Mouse (Mus musculus): ENCODE measurements around the gene Gpd1. TPM values are rescaled to one million over a fixed set of nuclear protein-coding genes. Genes with fewer than 3 reads are reported as not detected.

Gpd1 gene
- 1,539 and 1,562 TPM in 2 replicates for total RNA-seq (2021)
- long read RNA-seq, experiment 1, transcript Gpd1-201 (8 exons, 2,861 nt): major isoform, 600 of 846 reads
- long read RNA-seq, experiment 1, partial matches to known transcripts: 228 of 846 reads
- long read RNA-seq, experiment 1, other reads (novel, unspliced or antisense): 18 of 846 reads
- long read RNA-seq, experiment 2, transcript Gpd1-201 (8 exons, 2,861 nt): major isoform, 744 of 1,150 reads
- long read RNA-seq, experiment 2, partial matches to known transcripts: 109 of 1,150 reads
- long read RNA-seq, experiment 2, other reads (novel, unspliced or antisense): 297 of 1,150 reads

DNA sequence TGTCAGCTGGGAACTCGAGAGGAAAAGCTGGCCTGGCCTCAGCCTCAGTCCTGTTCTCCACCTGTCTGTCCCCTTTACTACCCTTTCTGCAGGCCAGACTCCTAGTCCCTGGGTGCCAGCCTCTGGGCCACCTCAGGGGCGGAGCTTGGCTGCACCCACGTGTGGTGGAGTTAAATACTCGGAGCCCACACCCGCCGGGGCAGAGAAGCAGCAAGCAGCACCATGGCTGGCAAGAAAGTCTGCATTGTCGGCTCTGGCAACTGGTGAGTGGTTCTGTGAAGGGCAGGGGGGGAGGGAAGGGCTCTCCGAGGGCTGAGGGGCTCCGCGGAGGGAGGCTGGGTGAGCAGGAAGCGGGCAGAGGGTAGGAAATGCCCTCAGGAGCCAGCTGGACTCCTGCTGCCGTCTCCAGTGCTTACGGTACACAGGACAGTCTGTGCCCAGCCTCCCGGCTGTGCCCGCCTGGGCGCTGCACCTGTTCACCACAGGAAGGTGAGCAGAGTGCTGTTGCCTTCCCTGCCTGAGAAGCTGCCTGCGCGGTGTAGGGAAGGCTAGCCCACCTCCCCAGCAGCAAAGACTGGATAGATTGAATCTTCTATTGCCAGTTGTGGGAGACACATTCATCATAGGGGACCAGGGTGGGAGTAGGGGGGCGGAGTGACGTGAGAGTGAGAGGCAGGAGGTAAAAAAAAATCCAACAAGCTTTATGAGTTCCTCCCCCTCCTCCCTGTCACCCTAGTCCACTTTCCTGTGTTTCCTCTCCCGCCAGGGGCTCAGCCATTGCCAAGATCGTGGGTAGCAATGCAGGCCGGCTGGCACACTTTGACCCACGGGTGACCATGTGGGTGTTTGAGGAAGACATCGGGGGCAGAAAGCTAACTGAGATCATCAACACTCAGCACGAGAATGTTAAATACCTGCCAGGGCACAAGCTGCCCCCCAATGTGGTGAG, at the start of gene Gpd1:
Gpd1 (plus strand) TSS at position 130 of the 949 bp plus-strand sequence.
- peak; percentile 87 for DNase-seq

DNA sequence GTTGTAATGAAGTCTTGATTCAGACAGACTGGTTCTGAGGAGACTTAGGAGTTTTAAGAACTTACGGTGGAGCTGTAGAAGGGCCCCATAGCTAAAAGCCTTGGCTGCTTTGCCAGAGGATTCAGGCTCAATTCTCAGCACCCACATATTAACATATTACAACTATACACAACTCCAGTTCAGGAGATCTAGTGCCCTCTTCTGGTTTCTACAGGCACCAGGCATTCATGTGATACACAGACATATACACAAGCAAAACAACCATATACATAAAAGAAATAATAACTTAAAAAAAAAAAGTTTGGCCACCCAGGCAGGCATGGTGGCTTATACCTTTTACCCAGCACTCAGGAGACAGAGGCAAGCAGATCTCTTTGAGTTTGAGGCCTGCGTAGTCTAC, 49.8 kb upstream of the Gpd1 start:
- no peak for DNase-seq

DNA sequence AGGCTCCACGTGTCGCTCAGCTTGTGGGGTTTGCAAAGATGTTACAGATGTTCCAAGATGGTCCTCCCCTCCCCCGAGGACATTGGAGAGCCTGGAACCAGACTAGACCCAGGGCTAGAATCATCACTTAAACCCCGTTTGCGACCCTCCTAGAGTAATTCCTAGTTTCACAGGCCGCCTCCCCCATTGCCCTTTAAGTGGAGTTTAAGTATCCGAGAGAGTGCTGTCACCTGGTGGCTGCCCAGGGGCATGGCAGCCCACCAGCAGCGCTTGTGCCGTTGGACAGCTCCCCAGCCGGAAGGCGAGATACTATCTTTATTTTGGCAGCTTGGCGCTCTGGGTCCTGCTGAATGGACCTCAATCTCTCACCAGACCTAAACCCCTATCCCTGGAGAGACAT, 48.4 kb upstream of the Gpd1 start:
- peak; percentile 87 for DNase-seq

DNA sequence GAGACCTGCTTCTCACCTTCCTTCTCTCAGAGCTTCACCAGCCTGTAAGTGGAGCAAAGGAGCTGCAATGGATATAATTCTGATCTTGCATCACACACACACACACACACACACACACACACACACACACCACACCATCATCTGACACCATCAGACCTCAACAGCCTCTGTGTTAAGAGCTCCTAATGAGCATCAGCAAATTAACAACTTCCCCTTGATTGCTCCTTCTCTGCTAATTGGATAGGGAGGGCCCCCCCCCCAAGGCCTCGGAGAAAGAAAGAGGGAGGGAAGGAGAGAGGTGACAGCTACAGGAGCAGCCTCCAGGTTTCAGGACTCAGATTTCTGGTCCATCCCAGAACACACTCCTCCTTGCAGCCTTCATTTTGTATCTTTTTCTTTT, 47.9 kb upstream of the Gpd1 start:
- DNase-seq: no peak

DNA sequence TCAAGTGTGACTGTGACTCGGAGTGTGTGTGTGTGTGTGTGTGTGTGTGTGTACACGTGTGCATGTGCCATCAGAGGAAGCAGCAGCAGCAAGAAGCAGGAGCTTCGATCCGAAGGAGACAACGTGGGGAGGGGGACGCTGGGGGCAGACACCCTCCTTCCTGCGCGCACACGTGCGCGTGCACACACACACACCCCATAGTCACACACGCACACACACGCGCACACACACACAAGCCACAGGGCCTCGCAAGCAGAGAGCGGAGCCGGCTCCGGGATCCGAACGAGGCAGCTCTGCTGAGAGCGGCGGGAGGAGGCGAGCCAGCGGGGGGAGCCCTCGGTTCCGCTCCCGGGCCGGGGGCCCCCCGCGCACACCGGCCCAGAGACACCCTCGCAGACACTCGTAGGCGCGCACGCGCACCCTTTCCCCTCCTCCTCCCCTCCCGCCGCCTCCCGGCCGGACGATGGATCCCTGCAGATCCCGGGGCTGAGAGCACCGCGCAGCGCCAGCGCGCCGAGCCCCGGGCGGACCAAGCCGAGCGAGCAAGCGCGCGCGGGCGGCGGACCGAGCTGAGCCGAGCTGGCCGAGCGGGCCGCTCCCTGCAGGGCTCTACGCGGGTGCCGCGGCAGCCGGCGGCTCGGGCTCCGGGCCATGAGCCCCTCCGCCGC, 47.0 kb upstream of the Gpd1 start, which contains the start of gene Asic1:
Asic1 (plus strand) TSS at position 215 of the 668 bp plus-strand sequence.
- peak; percentile 86 for DNase-seq

DNA sequence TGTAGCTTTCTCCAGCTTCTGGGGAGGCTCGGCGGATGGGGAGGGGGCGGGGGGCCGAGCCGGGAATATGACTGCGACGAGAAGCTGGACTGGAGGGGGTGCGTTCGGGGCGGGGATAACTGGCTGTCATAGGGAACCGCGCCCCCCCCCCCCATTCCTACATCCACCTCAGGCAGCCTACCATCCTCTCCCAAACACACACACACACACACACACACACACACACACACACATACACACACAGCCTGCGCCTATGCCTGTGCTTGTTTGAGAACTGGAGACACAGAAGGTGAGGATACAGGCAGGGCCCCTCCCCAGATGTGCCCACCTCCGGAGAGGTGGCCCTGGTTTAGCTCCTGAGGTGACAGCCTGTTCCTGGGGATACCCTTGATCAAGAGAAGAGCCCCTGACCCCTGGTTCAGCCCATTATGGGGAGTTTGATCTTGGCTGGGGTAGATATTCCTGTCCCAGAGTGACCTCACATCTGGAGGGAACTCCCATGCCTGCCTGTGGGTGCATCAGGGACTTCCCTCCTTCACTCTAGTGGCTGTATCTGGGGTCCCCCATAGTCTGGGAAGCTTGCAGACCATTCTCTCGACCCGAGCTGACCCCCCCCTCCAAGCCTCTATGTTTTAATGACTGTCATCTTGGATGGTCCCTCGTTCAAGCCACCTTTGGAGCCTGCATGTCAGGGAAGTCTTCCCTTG, 46.2 kb upstream of the Gpd1 start:
- DNase-seq: peak; percentile 23

DNA sequence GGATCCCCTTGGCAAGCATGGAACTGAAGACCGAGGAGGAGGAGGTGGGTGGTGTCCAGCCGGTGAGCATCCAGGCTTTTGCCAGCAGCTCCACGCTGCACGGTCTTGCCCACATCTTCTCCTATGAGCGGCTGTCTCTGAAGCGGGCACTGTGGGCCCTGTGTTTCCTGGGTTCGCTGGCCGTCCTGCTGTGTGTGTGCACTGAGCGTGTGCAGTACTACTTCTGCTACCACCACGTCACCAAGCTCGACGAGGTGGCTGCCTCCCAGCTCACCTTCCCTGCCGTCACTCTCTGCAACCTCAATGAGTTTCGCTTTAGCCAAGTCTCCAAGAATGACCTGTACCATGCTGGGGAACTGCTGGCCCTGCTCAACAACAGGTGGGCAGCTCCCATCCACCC, 45.5 kb upstream of the Gpd1 start:
- DNase-seq: no peak

DNA sequence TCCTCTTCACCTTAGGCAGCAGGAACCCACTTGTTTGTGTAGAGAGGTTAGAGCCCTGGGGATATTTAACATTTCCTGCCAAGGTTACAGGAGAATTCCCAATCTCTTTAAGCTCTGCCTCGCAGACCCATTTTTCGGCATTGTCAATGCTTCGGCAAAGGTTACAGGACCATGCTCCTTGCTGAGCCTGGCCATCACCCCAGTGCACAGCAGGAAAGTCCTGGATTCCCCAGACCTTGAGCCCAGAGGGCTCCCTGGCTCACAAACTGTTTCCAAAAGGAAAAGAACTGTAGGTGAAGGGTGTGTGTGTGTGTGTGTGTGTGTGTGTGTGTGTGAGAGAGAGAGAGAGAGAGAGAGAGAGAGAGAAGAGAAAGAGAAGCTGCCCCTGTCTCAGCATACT, 42.4 kb upstream of the Gpd1 start:
- no peak for DNase-seq

DNA sequence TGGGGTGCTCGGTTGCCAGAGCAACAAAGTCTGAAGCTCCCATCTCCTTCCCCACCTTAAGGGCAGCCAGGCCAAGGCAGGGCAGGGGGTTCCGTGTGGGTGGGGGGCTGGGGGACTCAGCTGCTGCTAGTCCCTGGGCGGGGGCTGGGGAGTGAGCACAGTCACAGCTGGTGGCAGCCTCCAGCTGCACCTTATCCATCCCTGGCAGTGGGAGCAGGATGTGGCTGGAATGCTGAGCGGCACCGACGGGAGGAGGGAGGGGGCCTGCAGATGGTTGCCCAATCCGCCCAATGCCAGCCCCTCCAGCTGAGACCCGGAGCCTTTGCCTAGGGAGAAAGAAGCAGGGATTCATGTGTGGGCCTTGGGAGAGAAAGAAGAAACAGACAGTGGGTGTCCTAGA, 40.2 kb upstream of the Gpd1 start:
- no peak for DNase-seq

DNA sequence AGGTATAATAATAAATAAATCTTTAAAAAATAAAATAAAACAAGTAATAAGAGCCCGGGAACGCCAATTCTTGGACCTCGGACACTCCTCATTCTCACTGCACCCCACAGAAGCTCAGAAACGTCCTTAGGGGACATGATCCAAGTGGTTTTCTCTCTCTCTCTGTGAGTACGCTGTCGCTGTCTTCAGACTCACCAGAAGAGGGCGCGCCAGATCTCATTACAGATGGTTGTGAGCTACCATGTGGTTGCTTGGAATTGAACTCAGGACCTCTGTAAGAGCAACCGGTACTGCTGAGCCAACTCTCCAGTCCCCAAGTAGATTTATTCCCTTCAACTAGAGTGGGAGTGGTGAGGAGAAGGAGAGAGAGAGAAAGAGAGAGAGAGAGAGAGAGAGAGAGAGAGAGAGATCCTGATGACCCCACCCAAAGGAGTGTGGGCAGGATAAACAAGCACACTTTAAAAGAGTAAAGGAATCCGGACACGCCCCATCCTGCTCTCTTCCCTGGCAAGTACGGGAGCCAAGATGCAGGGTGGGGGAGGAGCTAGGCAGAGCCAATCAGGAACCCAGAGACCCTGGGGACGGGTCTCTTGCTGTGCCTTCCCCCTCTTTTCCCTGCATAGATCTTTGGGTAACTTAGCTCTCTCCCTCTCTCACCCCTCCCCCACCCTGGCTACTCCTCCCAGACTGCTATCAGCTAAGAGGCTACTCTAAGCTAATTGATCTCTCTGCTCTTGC, 39.1 kb upstream of the Gpd1 start:
- DNase-seq: peak; percentile 71

DNA sequence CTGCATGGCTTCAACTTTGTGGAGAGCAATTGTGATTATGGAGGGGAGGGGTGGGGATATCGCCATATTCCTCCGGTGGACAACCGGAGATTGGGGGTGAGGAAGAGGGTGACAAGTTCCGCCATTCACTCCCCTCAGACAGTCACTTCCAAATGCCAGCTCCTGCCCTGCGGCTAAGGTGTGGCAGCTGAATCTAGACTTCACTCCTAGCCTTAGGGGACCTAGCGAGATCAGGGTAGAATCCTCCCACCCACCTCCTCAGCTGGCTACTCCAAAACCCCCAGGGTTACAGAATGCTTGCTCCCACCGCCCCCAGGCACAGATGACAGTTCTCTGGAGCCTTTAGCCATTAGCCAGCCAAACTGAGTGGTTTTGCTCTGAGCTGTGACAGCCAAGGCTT, 38.3 kb upstream of the Gpd1 start:
- DNase-seq: no peak

DNA sequence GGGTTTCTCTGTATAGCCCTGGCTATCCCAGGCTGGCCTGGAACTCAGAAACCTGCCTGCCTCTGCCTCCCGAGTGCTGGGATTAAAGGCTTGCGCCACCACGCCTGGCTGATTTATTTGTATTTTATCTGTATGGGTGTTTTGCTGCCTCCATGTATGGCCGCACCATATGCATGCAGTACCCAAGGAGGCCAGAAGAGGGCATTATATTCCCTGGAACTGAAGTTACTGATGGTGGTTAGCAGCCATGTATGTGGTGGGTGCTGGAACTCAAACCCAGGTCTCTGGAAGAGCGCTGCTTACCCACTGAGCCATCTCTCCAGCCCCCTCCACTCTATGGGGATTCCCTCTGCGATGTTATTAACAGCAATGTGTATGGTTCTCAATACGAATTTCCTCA, 34.4 kb upstream of the Gpd1 start:
- no peak for DNase-seq

DNA sequence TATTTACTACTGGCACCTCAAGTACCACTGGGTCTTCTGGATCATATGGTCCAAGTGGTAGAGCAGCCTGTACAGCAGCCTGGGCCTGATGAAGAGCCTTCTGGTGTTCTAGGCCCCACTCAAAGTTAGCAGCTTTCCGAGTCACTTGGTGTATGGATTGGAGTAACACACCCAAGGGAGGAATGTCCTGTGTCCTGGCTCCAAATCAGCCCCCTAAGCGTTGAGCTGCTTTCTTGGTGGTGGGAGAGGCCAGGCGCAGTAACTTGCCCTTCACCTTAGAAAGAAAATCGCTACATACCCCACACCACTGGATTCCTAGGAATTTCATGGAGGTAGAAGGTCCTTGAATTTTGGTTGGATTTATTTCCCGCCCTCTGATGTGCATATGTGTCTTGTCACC, 33.2 kb upstream of the Gpd1 start:
- DNase-seq: no peak

DNA sequence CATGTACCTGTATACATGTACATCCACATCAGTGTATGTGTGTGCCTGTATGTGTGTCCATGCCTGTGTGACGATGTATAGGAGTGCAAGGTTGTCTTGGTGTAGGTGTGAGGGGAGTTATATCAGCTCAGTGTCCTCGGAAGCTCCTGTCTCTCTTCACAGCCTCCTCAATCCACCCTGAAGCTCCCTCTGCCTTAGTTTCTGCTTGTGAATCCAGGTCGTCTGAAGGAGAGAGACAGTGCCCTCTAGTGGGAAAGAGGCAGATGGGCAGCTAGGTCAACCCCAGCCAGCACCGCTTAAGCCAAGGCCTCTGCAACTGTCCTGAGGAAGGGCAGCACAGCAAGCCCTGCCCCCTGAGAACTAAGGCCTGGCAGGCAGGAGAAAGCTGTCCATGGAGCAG, 28.6 kb upstream of the Gpd1 start:
- DNase-seq: peak; percentile 77

DNA sequence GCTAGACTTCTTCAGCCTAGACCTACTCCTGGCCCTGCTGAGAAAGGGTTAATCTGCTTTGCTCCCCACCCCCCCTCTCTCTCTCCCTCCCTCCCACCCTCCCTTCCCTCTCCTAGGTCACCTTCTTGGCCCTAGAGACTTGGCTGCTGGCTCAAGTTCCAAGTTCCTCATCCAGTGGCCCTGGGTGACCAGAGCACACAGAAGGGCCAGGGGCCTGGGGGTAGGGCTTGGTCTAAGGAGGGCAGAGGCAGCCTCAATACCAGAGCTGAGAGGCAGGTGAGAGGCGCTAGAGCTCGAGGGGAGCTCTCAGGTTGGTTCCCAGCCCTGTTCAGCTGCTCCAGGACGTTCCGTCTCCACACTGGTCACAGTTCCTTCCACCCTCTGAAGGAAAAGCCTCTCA, 26.4 kb upstream of the Gpd1 start:
- DNase-seq: no peak

DNA sequence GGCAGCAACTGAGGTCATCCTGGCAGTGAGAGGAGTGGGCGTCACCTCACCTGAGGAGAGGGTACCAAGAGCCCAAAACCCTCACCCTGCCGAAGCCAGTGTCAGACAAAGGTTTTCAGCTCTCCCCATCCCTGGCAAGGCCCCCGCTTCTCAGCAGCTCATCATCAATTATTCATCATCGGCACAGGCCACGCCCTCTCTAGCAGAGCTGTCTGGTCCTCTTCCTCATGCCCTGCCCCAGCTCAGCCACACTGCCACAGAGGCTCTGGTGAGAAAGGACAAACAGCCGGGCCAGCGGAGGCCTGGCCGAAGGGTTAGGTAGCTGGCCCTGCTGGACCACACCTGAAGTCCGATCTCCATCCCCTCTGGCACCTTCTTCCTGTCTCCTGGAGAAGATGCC, 25.3 kb upstream of the Gpd1 start:
- DNase-seq: no peak

DNA sequence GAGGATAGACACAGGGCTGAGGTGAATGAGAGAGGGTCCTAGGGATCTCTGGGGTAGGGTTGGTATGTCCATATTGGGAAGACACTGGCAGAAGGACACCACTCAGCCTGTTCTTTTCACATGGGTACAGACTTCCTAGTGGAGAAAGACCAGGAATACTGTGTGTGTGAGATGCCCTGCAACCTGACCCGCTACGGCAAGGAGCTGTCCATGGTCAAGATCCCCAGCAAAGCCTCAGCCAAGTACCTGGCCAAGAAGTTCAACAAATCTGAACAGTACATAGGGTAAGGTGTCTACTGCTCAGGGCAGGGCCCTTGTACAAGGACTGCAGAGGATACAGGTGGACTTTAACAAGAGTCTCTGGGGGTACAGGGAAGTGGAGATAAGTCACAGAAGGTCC, 20.0 kb upstream of the Gpd1 start:
- no peak for DNase-seq

DNA sequence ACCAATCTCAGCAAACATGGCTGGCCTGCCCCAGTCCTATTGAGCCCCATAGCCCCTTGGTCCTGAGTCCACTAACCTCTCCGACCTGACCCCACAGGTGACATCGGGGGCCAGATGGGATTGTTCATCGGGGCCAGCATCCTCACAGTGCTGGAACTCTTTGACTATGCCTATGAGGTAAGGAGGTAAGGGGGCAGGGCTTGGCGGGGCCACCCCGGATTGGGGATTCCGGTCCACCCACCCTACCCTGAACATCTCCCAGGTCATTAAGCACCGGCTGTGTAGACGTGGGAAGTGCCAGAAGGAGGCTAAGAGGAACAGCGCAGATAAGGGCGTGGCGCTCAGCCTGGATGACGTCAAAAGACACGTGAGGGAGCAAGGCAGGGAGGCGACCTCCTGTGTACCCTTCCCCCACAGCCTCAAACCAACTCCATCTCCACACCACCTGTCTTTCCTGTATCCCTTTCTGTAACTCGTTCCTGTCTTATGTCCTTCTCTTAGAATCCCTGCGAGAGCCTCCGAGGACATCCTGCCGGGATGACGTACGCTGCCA, 18.7 kb upstream of the Gpd1 start:
- DNase-seq: no peak

DNA sequence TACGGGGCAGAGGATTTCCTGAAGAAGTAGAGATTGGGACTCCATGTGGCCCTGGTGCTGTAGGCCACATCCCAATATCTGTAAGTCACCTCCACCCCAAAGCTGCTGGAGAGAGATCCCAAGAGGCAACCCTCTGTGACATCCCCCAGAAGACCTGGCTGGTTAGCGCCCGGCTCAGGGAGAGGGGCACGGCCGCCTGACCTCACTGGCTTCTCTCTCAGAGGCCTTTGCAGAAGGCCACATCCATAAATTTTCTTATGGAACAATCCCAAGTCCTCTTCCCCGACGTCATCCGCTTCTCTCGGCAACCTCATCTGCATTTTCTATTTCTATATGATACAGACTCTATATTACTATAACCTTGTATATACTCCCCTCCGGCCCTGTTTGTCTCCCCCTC, 17.6 kb upstream of the Gpd1 start:
- peak; percentile 65 for DNase-seq

DNA sequence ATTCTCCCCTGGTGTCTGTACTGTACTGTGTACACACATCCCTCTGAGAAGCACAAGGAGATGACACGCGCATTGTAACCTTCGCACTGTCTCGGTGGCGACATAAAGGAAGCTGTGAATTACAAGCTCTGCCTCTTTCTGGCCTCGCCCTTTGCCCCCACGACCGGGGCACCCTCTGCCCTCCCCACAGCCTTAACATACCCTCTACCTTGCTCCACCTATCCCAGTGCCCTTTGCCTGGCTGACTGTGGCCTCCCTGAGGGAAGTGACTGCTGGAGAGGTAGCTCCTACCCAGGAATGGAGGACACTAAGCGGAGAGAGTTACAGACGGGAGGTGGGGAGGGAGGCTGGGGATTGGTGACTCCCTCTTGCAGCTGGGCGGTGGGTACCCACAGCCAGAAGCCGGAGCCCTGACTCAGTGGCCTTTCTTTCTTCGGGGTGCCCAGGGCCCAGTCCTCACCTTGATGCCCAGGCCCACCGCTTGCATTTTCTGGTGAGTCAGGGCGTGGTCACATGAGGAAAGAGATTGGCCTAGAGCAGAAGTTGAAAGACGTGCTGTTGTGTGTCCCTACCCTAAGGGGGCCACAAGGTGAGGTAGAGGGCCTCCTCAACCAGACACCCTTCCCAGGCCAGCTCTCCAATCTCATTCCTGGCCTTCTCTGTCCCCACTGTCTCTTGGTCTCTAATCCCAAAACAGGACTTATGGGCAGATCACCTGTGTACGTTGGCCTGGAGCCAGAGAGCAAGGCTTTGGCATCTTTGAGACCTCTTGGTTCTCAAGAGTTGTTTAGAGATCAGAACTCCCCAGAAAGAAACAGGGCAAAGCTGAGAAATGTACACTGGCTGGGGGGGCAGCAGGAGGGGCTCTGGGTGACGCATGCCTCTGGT, 16.9 kb upstream of the Gpd1 start:
- no peak for DNase-seq

Measured in adrenal gland, postnatal 14 days (tissue).